Mouse (Mus musculus): ENCODE data around the gene Ksr2.

- no peak for TF ChIP-seq GATA1 (IDR thresholded peaks at IDR 0.05; ENCODE audit: borderline replicate concordance, low read length)
- no peak for TF ChIP-seq FLI1 (IDR thresholded peaks at IDR 0.05; ENCODE audit: low read length)
Observed at GRCm38 (mm10) chr5:117620292-117620691, 206.5 kb downstream of the Ksr2 start.
